Mouse (Mus musculus): Measurements from ENCODE around the gene Slc12a4. TPM values are rescaled to one million over a fixed set of nuclear protein-coding genes. Genes with fewer than 3 reads are reported as not detected.
"Not testable (repeated sequence)": the region's sequence is repeated elsewhere in the genome, so short reads cannot be mapped to it uniquely, and the experiment has no call there.

Gene Slc12a4
- polyA plus RNA-seq (2012; ENCODE audit: insufficient read depth, insufficient read length, low replicate concordance, missing spikeins), result not detected in 2 replicates

DNA sequence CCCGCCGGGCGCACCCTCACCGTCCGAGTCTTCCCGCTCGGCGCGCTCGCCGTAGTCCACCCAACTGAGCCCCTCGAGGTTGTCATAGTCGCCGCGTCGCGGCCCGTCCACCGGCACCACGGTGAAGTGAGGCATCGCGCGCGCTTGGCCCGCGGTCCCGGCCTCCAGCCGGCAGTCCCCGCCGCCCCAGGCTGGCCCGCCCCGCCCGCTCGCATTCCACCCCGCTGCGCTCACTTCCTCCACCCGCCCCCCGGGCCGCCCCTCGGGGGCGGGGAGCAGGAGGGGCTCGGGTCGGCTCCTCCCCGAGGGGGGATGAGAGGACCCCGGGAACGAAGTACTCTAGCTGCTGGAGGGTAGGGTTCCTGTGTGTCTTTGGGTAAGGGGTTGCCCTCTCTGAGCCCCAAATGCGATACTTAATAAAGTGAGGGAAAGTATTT is at the start of gene Slc12a4:
Slc12a4 (minus strand) TSS at position 193 of the 437 bp plus-strand sequence.
- Histone ChIP-seq H3K27ac (ENCODE audit: insufficient read depth, low read depth, low read length) (no peak within 1 kb of the TSS; the same call in 1 of the 2 replicates), H3K4me1 (ENCODE audit: control insufficient read depth, insufficient read depth, low read length) (peaks cover 14% of the 10 kb centered on the region), H3K4me3 (ENCODE audit: insufficient read depth, low read depth, low read length) (peak within 1 kb of the TSS; percentile 64)
- WGBS, result under 1% methylated on average over 37 of the region's 47 CpGs
- TF ChIP-seq POLR2A (IDR thresholded peaks at IDR 0.05; ENCODE audit: insufficient read depth, low read depth, low read length) (no peak), CTCF (IDR thresholded peaks at IDR 0.05; ENCODE audit: insufficient read depth, low read depth, low read length) (no peak)

DNA sequence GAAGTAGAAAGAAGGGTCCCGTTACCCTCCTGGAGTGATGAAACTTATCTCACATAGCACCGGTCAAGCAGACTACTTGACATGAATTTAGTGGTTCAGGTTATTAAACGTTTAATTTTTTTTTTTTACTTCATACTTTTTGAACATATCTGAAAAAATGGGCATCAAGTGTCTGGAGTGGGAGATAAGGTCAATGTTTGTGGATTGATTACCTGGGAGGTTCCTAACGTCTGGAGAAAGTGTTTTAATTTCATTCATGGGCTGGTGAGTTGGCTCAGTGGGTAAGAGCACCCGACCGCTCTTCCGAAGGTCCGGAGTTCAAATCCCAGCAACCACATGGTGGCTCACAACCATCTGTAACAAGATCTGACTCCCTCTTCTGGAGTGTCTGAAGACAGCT is 46.3 kb upstream of the Slc12a4 start:
- not testable (repeated sequence) for H3K4me3 ChIP-seq (ENCODE audit: insufficient read depth, low read depth, low read length)
- 81% methylated on average over 8 of the region's 8 CpGs for WGBS

DNA sequence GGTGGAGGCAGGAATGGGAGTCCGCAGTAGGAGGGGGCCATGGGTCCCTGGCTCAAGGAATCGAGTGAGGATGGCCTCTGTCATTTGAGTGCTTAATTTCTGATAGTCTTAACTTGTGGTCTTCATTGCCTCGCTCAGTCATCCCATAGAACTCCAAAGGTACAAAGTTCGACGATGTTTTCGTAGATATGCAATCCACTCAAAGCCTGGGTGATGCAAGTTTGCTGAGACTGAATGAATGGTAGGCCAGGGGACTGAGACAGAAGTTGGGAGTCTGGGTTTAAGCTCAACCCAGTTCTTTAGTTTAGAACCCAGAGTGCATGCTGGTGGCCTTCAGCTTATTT is 45.7 kb upstream of the Slc12a4 start, which contains the start of gene Ddx28:
Ddx28 (minus strand) TSS at position 240 of the 344 bp plus-strand sequence.
- Histone ChIP-seq H3K27ac (ENCODE audit: insufficient read depth, low read depth, low read length) (peak within 1 kb of the TSS; percentile 28; the same call in 1 of the 2 replicates), H3K4me1 (ENCODE audit: control insufficient read depth, insufficient read depth, low read length) (peaks cover 12% of the 10 kb centered on the region), H3K4me3 (ENCODE audit: insufficient read depth, low read depth, low read length) (peak within 1 kb of the TSS; percentile 93)
- 1% methylated on average over 6 of the region's 6 CpGs for WGBS
- no peak for TF ChIP-seq CTCF (IDR thresholded peaks at IDR 0.05; ENCODE audit: insufficient read depth, low read depth, low read length)

More for the DNA sequence above, 46.3 kb upstream of the Slc12a4 start:
- H3K27ac ChIP-seq (ENCODE audit: insufficient read depth, low read depth, low read length), result not testable (repeated sequence)
- H3K4me1 ChIP-seq (ENCODE audit: control insufficient read depth, insufficient read depth, low read length), result peaks cover 12% of the 10 kb centered on the region

DNA sequence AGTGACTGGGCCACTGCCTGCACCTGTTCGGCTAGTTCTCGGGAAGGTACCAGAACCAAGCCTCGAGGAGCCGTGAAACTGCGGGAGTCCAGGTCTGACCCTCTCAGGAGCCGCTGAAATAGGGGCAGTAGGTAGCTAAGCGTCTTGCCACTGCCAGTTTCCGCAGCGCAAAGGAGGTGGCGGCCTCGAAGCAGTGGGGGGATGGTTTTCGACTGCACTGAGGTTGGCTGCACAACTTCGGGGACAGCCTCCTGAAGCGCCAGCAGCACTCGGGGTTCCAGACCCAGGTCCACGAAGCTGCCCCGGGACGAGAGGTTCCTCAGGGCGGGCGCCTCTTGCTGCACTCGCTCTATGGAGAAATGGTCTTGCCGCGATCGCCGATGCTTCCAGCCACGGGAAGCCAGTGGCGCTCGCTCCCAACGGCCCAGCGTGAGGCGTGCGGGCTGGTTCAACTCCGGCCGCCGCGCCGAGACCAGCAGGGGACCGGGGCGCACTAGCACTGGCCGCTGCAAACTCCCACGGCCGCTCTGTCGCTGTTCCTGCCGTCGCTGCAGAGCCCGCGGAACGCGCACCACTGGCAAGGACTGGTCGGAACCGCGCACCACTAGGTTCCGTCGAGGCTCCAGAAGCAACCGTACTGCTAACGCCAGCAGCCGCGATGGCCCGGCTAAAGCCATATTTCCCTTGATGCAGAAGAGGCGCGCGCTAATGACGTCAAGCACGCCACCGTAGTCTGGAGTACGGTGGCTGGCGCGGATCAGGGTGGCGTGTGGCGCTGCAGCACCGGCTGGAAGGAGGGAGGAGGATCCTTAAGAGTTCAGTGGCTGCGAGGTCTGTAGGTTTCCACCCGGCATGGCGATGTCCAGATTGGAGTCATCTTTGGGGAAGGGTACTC is 45.1 kb upstream of the Slc12a4 start:
- Histone ChIP-seq H3K4me1 (ENCODE audit: control insufficient read depth, insufficient read depth, low read length) (peaks cover 12% of the 10 kb centered on the region), H3K4me3 (ENCODE audit: insufficient read depth, low read depth, low read length) (peak overlapping the region; percentile 93), H3K27ac (ENCODE audit: insufficient read depth, low read depth, low read length) (peak overlapping the region; percentile 28; the same call in 1 of the 2 replicates)
- TF ChIP-seq CTCF (IDR thresholded peaks at IDR 0.05; ENCODE audit: insufficient read depth, low read depth, low read length) (0 out of 2 replicates have a peak, but pooled peaks have one; percentile 4), POLR2A (IDR thresholded peaks at IDR 0.05; ENCODE audit: insufficient read depth, low read depth, low read length) (peak; percentile 42; the same call in 1 of the 2 replicates)
- 1% methylated on average over 74 of the region's 74 CpGs for WGBS

DNA sequence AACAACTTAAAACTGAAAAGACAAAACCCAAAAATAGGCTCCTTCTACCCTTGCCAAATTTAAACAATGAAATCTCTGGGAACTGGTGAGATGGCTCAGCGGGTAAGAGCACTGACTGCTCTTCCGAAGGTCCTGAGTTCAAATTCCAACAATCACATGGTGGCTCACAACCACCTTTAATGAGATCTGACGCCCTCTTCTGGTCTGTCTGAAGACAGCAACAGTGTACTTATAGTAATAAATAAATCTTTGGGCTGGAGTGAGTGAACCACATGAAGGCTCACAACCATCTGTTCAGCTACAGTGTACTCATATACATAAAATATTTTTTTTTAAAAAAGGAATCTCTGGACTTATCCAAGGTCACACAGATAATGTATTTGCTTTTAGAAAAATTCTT is 42.0 kb upstream of the Slc12a4 start:
- peaks cover 12% of the 10 kb centered on the region for H3K4me1 ChIP-seq (ENCODE audit: control insufficient read depth, insufficient read depth, low read length)
- not testable (repeated sequence) for H3K27ac ChIP-seq (ENCODE audit: insufficient read depth, low read depth, low read length); H3K4me3 ChIP-seq (ENCODE audit: insufficient read depth, low read depth, low read length)
- WGBS, result 68% methylated on average over 3 of the region's 3 CpGs

DNA sequence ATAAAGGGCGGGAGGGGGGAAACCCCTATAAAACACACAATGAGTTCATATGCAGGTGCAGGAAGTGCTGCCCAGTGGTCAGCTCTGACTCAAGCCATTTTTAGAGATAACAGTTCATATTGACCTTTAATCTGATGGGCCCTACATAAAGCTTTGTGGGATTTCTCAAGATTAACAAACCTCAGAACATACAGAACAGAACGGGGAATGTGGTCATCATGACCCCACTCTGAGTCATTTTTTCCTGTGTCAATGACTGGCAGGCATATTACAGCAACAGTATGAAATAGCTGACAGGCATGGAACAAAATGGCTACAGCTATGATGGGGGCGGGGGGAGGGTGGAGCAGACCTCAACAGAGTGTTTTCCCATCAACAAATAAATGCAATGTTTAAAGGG is 41.2 kb upstream of the Slc12a4 start:
- peaks cover 12% of the 10 kb centered on the region for H3K4me1 ChIP-seq (ENCODE audit: control insufficient read depth, insufficient read depth, low read length)
- no peak overlapping the region for H3K4me3 ChIP-seq (ENCODE audit: insufficient read depth, low read depth, low read length)
- WGBS, result 76% methylated on average over 3 of the region's 3 CpGs
- H3K27ac ChIP-seq (ENCODE audit: insufficient read depth, low read depth, low read length), result no peak overlapping the region
- no peak for TF ChIP-seq CTCF (IDR thresholded peaks at IDR 0.05; ENCODE audit: insufficient read depth, low read depth, low read length)
- TF ChIP-seq POLR2A (IDR thresholded peaks at IDR 0.05; ENCODE audit: insufficient read depth, low read depth, low read length), result no peak

DNA sequence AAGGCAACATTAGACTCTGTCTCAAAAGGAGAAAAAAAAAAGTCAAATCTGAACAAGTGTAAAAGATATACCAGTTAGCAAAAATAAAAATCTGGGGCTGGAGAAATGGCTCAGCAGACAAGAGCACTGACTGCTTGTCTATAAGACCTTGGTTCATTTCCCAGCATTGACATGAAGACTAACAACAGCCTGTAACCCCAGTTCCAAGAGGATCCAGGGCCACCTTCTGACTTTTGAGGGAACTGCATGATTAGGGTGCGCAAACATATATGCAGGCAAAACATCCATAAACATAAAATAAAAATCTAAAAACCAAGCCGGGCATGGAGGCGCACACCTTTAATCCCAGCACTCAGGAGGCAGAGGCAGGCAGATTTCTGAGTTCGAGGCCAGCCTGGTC is 40.5 kb upstream of the Slc12a4 start:
- TF ChIP-seq CTCF (IDR thresholded peaks at IDR 0.05; ENCODE audit: insufficient read depth, low read depth, low read length) (no peak), POLR2A (IDR thresholded peaks at IDR 0.05; ENCODE audit: insufficient read depth, low read depth, low read length) (no peak)
- Histone ChIP-seq H3K4me1 (ENCODE audit: control insufficient read depth, insufficient read depth, low read length) (peaks cover 12% of the 10 kb centered on the region), H3K27ac (ENCODE audit: insufficient read depth, low read depth, low read length) (no peak overlapping the region), H3K4me3 (ENCODE audit: insufficient read depth, low read depth, low read length) (no peak overlapping the region)
- 96% methylated on average over 4 of the region's 4 CpGs for WGBS

DNA sequence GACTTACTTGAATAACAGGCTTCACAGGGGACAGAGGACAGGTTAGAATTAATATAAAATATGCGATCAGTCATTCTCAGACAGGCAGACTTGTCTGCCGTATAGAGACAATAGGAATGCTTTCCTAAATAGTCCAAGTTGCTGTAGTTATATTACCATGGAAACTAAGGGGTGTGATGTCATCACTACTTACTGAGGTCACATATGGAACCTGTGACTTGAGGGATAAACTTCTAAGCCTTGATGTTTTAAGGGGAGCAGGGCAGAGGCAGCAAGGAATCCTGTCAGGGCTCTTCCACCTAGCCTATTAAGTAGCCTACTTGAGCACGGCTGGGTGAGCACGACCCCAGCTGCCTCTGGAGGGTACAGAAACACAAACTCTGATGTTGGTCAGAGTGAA is 40.0 kb upstream of the Slc12a4 start, which contains the start of gene Dpep2nb:
Dpep2nb (minus strand) TSS at position 101 of the 400 bp plus-strand sequence.
- WGBS, result 73% methylated on average over 4 of the region's 4 CpGs
- Histone ChIP-seq H3K4me1 (ENCODE audit: control insufficient read depth, insufficient read depth, low read length) (peaks cover 12% of the 10 kb centered on the region), H3K27ac (ENCODE audit: insufficient read depth, low read depth, low read length) (no peak within 1 kb of the TSS), H3K4me3 (ENCODE audit: insufficient read depth, low read depth, low read length) (no peak within 1 kb of the TSS)
- TF ChIP-seq POLR2A (IDR thresholded peaks at IDR 0.05; ENCODE audit: insufficient read depth, low read depth, low read length) (no peak), CTCF (IDR thresholded peaks at IDR 0.05; ENCODE audit: insufficient read depth, low read depth, low read length) (no peak)

DNA sequence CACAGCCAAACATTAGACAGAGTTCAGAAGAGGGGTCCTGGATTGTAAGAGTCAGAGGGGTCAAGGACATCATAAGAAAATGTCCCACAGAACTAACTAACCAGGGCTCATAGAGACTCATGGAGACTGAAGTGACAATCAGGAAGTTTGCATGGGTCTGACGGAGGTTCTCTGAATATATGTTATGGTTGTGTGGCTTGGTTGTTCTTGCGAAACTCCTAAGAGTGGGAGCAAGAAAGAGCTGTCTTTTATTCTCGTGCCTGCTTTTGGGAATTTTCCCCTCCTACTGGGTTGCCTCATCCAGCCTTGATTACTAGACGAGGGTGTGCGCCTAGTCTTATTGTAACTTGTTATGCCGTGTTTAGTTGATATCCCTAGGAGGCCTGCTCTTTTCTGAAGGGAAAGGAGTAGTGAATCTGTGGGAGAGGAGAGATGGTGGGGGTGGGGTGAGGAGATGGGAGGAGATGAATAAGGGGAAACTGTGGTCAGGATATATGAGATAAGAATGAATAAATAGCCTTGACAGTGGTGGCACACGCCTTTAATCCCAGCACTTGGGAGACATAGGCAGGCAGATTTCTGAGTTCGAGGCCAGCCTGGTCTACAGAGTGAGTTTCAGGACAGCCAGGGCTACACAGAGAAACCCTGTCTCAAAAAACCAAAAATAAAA is 38.8 kb upstream of the Slc12a4 start:
- Histone ChIP-seq H3K4me1 (ENCODE audit: control insufficient read depth, insufficient read depth, low read length) (peaks cover 1% of the 10 kb centered on the region), H3K27ac (ENCODE audit: insufficient read depth, low read depth, low read length) (no peak overlapping the region), H3K4me3 (ENCODE audit: insufficient read depth, low read depth, low read length) (no peak overlapping the region)
- TF ChIP-seq POLR2A (IDR thresholded peaks at IDR 0.05; ENCODE audit: insufficient read depth, low read depth, low read length) (no peak), CTCF (IDR thresholded peaks at IDR 0.05; ENCODE audit: insufficient read depth, low read depth, low read length) (no peak)
- 64% methylated on average over 8 of the region's 8 CpGs for WGBS
